29 mouse cellular contexts compared by ENCODE assay signal in genomic region chr10:117706440-117706839, GRCm38 (mm10). TPM values are rescaled to one million over a fixed set of nuclear protein-coding genes. Genes with fewer than 3 reads are reported as not detected.
A peak's percentile ranks its signal among the peaks of the same experiment; 100 is the strongest.
DNase-seq lines count a peak whose midpoint lies in the region; ATAC-seq lines count a peak whose summit lies in the region.
"Had no signal": no experiment of that assay in that cellular context is flagged by ENCODE, and none has a peak within 500 bp of the region (broad histone marks: within the 10 kb centered on the region; RNA-seq: fewer than 3 reads in every experiment).

No protein-coding gene starts in this region.

- peak; percentile 46 to 51 for DNase-seq in adrenal gland, postnatal 36 days
- DNase-seq in adrenal gland, postnatal 4 days (ENCODE audit: low spot score in 2 of 2): no peak
- no peak for DNase-seq in heart, postnatal 36 days
- DNase-seq: cerebellum, adult 11 months; cerebellum, adult 9-11 months; embryo, embryonic 11 days; kidney, adult 2 months; kidney, postnatal 36 days; layer of hippocampus, postnatal 36 days; left cerebral cortex, postnatal 4 days; liver, postnatal 0 days; lung, postnatal 4 days; right cerebral cortex, adult 18-20 months; spleen, adult 18-20 months; thymus, adult 2 months; thymus, postnatal 4 days had no signal

- no peak overlapping the region for H3K4me3 ChIP-seq in heart, embryonic 13.5 days
- peak overlapping the region; percentile 87 for H3K4me3 ChIP-seq in megakaryocyte, embryonic 14.5 days (replicated peaks)
- H3K4me3 ChIP-seq in neural tube, embryonic 15.5 days (replicated peaks): no peak overlapping the region
- H3K4me3 ChIP-seq: embryonic facial prominence, embryonic 12.5 days; forebrain, embryonic 10.5 days; forebrain, embryonic 15.5 days; hindbrain, embryonic 12.5 days; intestine, embryonic 15.5 days; liver, embryonic 12.5 days had no signal

- no peak overlapping the region for H3K27ac ChIP-seq in heart, embryonic 13.5 days (replicated peaks)
- H3K27ac ChIP-seq in neural tube, embryonic 15.5 days (replicated peaks): no peak overlapping the region
- H3K27ac ChIP-seq: embryonic facial prominence, embryonic 12.5 days; forebrain, embryonic 10.5 days; forebrain, embryonic 15.5 days; hindbrain, embryonic 12.5 days; hindbrain, postnatal 0 days; intestine, embryonic 15.5 days; liver, embryonic 12.5 days had no signal

- no peak for ATAC-seq in heart, embryonic 13.5 days (ENCODE audit: extremely low read depth, insufficient number of reproducible peaks, low FRiP score, low TSS enrichment)
- ATAC-seq in megakaryocyte, adult 5-6 weeks (ENCODE audit: poor library complexity, severe bottlenecking): no peak
- no peak for ATAC-seq in neural tube, embryonic 15.5 days (ENCODE audit: low FRiP score)
- ATAC-seq: forebrain, embryonic 15.5 days; hindbrain, postnatal 0 days; intestine, embryonic 15.5 days; liver, embryonic 12.5 days; liver, postnatal 0 days; midbrain, embryonic 16.5 days had no signal

- H3K9ac ChIP-seq in heart, embryonic 13.5 days: 0 out of 2 replicates have a peak overlapping the region, but pooled peaks have one; percentile 37
- no peak overlapping the region for H3K9ac ChIP-seq in neural tube, embryonic 15.5 days (replicated peaks)
- H3K9ac ChIP-seq: embryonic facial prominence, embryonic 12.5 days; forebrain, embryonic 15.5 days; hindbrain, embryonic 12.5 days; intestine, embryonic 15.5 days; liver, embryonic 12.5 days; liver, postnatal 0 days had no signal

- H3K9me3 ChIP-seq in heart, embryonic 13.5 days: no peaks in the 10 kb centered on the region
- H3K9me3 ChIP-seq in megakaryocyte, embryonic 14.5 days: no peaks in the 10 kb centered on the region
- no peaks in the 10 kb centered on the region for H3K9me3 ChIP-seq in neural tube, embryonic 15.5 days (replicated peaks)
- H3K9me3 ChIP-seq: embryonic facial prominence, embryonic 12.5 days; forebrain, embryonic 10.5 days; forebrain, embryonic 15.5 days; hindbrain, embryonic 12.5 days; intestine, embryonic 15.5 days; liver, embryonic 12.5 days had no signal

- peaks cover 32% of the 10 kb centered on the region for H3K4me1 ChIP-seq in heart, embryonic 13.5 days
- peaks cover 47% of the 10 kb centered on the region for H3K4me1 ChIP-seq in megakaryocyte, embryonic 14.5 days
- peaks cover 28% of the 10 kb centered on the region for H3K4me1 ChIP-seq in neural tube, embryonic 15.5 days

- H3K36me3 ChIP-seq in heart, embryonic 13.5 days: peaks cover 69% of the 10 kb centered on the region
- H3K36me3 ChIP-seq in megakaryocyte, embryonic 14.5 days (replicated peaks; ENCODE audit: low read length): peaks cover 77% of the 10 kb centered on the region
- peaks cover 40% of the 10 kb centered on the region for H3K36me3 ChIP-seq in neural tube, embryonic 15.5 days

- intact Hi-C loops in heart, postnatal 36 days (cut with DNase I): no loop called here

- H3K27me3 ChIP-seq in heart, embryonic 13.5 days (replicated peaks): no peaks in the 10 kb centered on the region
- H3K27me3 ChIP-seq in megakaryocyte, embryonic 14.5 days (replicated peaks): no peaks in the 10 kb centered on the region
- no peaks in the 10 kb centered on the region for H3K27me3 ChIP-seq in neural tube, embryonic 15.5 days (replicated peaks)
- H3K27me3 ChIP-seq: embryonic facial prominence, embryonic 12.5 days; forebrain, embryonic 15.5 days; hindbrain, embryonic 12.5 days; intestine, embryonic 15.5 days; liver, embryonic 12.5 days had no signal

- WGBS in heart, embryonic 13.5 days: 76% methylated on average over 6 of the region's 6 CpGs
- 88% methylated on average over 6 of the region's 6 CpGs for WGBS in neural tube, embryonic 15.5 days

- no peak overlapping the region for H3K4me2 ChIP-seq in heart, embryonic 13.5 days
- no peak overlapping the region for H3K4me2 ChIP-seq in neural tube, embryonic 15.5 days
- H3K4me2 ChIP-seq: embryonic facial prominence, embryonic 12.5 days; forebrain, embryonic 15.5 days; hindbrain, embryonic 12.5 days; intestine, embryonic 15.5 days; liver, embryonic 12.5 days; midbrain, embryonic 11.5 days had no signal

RNA-seq across cellular contexts. Expression of gene Mdm2, which starts 4.1 kb away (rescaled TPM):
- 10 to 100 TPM; 54.9 to 56.8 TPM for total RNA-seq in adrenal gland, postnatal 36 days (2021)
- 10 to 100 TPM; 63.3 to 67.4 TPM for total RNA-seq in adrenal gland, postnatal 4 days (2021)
- 38.7 and 41.5 TPM in 2 replicates for polyA plus RNA-seq in heart, embryonic 13.5 days (2015; fragmentation: Nextera tagmentation; extraction: Ambion mirVana)
- 10 to 100 TPM; 46.9 to 48.2 TPM for total RNA-seq in heart, postnatal 36 days (2021)
- polyA plus RNA-seq in megakaryocyte, embryonic 14.5 days (2012; ENCODE audit: insufficient read depth, low replicate concordance): 39.9 and 41.8 TPM in 2 replicates
- total RNA-seq in megakaryocyte, adult 5-6 weeks (2015): 86.3 and 89.1 TPM in 2 replicates
- total RNA-seq in megakaryocyte, adult 5-6 weeks (2017): 80.3 and 117 TPM in 2 replicates
- polyA plus RNA-seq in neural tube, embryonic 15.5 days (2015; fragmentation: Nextera tagmentation; extraction: Ambion mirVana): 46.0 and 51.3 TPM in 2 replicates

RNA-seq across cellular contexts. Expression of gene Slc35e3, which starts 39.7 kb away (rescaled TPM):
- 10 to 100 TPM; 15.1 to 15.6 TPM for total RNA-seq in adrenal gland, postnatal 36 days (2021)
- total RNA-seq in adrenal gland, postnatal 4 days (2021): 10 to 100 TPM; 15.2 TPM
- 8.2 and 8.5 TPM in 2 replicates for polyA plus RNA-seq in heart, embryonic 13.5 days (2015; fragmentation: Nextera tagmentation; extraction: Ambion mirVana)
- total RNA-seq in heart, postnatal 36 days (2021): 1 to 10 TPM; 6.4 to 8.8 TPM
- polyA plus RNA-seq in megakaryocyte, embryonic 14.5 days (2012; ENCODE audit: insufficient read depth, low replicate concordance): 0.47 TPM in 1 of 2 replicates, not detected in the other
- 4.2 and 5.3 TPM in 2 replicates for total RNA-seq in megakaryocyte, adult 5-6 weeks (2015)
- 5.3 and 7.8 TPM in 2 replicates for total RNA-seq in megakaryocyte, adult 5-6 weeks (2017)
- polyA plus RNA-seq in neural tube, embryonic 15.5 days (2015; fragmentation: Nextera tagmentation; extraction: Ambion mirVana): 26.4 and 26.9 TPM in 2 replicates

Comparison
In these comparisons a context has a peak if more than half of its experiments do, and no peak if none do; other contexts are left out.
1. DNase-seq: peak in adrenal gland, postnatal 36 days (2 of 2); none in adrenal gland, postnatal 4 days (0 of 2) and heart, postnatal 36 days (0 of 2).